Mouse (Mus musculus) embryonic facial prominence, embryonic 14.5 days (tissue): ENCODE measurements around the gene Ubac2. TPM values are rescaled to one million over a fixed set of nuclear protein-coding genes. Genes with fewer than 3 reads are reported as not detected.

Experiments used
- ATAC-seq: fragments of 200-750 bp; cut with Nextera tagmentation; 2 replicates; pipeline ENCODE4 v1.8.0; 2017; ENCODE audit warnings: low read depth, moderate number of reproducible peaks, moderate TSS enrichment
- DNase-seq: peaks from one replicate; pipeline ENCODE4 v3.0.0-alpha.2; 2015; ENCODE audit warnings: low spot score
- H3K27ac ChIP-seq: fragments of 300-500 bp; sonication (generic); replicated peaks from 2 replicates; pipeline ENCODE4 v1.5.1; 2014; ENCODE audit warnings: low read depth, mild to moderate bottlenecking, low read length, moderate library complexity
- H3K27me3 ChIP-seq: fragments of 300-500 bp; sonication (generic); replicated peaks from 2 replicates; pipeline ENCODE4 v1.6.1; 2014; ENCODE audit warnings: low read length; ENCODE audit not compliant: control insufficient read depth, insufficient read depth
- H3K36me3 ChIP-seq: fragments of 300-500 bp; sonication (generic); 2 replicates; pipeline ENCODE4 v1.6.1; 2014; ENCODE audit warnings: low read length, mixed read lengths; ENCODE audit not compliant: control insufficient read depth, insufficient read depth
- H3K4me1 ChIP-seq: fragments of 300-500 bp; sonication (generic); 2 replicates; pipeline ENCODE4 v1.6.1; 2014; ENCODE audit warnings: antibody characterized with exemption, low read length; ENCODE audit not compliant: control insufficient read depth, insufficient read depth
- H3K4me2 ChIP-seq: fragments of 300-500 bp; sonication (generic); 2 replicates; pipeline ENCODE4 v1.6.1; 2014; ENCODE audit warnings: low read depth, mild to moderate bottlenecking, low read length, moderate library complexity, mixed read lengths
- H3K4me3 ChIP-seq: fragments of 300-500 bp; sonication (generic); 2 replicates; pipeline ENCODE4 v1.5.1; 2014; ENCODE audit warnings: low read depth, mild to moderate bottlenecking, low read length
- H3K9ac ChIP-seq: fragments of 300-500 bp; sonication (generic); 2 replicates; pipeline ENCODE4 v1.6.1; 2014; ENCODE audit warnings: low read depth, mild to moderate bottlenecking, low read length, moderate library complexity, mixed read lengths
- H3K9me3 ChIP-seq: fragments of 300-500 bp; sonication (generic); 2 replicates; pipeline ENCODE4 v1.6.1; 2016; ENCODE audit warnings: low read length; ENCODE audit not compliant: control insufficient read depth
- WGBS: fragments of 180-500 bp; shearing (Covaris S2); extraction: QIAGEN DNeasy Blood & Tissue Kit; methylation state at CpG from one replicate; pipeline ENCODE4 v1.1.7; 2014; 5-methylcytosine and 5-hydroxymethylcytosine counted together
- polyA plus RNA-seq: library from polyadenylated mRNA; unstranded; fragments of >200 nt; fragmentation: Nextera tagmentation; extraction: Ambion mirVana; gene quantifications from 2 replicates; pipeline ENCODE4 v1.2.1, GENCODE M21; 2014

The Ubac2 gene
- polyA plus RNA-seq = 60.1 and 65.9 TPM in 2 replicates

GRCm38 (mm10) chr14:121878176-121878858 lies at the start of gene Ubac2:
Gene Ubac2, plus strand, starts transcription at chr14:121878620.
- ATAC-seq (peak; percentile 99), DNase-seq (peak; percentile 99)
- H3K4me2 ChIP-seq = peak within 1 kb of the TSS; percentile 76
- H3K4me1 ChIP-seq = 0 out of 2 replicates have a peak, but pooled peaks cover 3% of the 10 kb centered on the region
- no peaks in the 10 kb centered on the region for H3K27me3 ChIP-seq
- peak within 1 kb of the TSS; percentile 88 for H3K9ac ChIP-seq
- no peaks in the 10 kb centered on the region for H3K9me3 ChIP-seq
- H3K36me3 ChIP-seq = no peaks in the 10 kb centered on the region
- peak within 1 kb of the TSS; percentile 87 for H3K4me3 ChIP-seq
- under 1% methylated on average over 35 of the region's 61 CpGs for WGBS
- H3K27ac ChIP-seq = peak within 1 kb of the TSS; percentile 92

DNA sequence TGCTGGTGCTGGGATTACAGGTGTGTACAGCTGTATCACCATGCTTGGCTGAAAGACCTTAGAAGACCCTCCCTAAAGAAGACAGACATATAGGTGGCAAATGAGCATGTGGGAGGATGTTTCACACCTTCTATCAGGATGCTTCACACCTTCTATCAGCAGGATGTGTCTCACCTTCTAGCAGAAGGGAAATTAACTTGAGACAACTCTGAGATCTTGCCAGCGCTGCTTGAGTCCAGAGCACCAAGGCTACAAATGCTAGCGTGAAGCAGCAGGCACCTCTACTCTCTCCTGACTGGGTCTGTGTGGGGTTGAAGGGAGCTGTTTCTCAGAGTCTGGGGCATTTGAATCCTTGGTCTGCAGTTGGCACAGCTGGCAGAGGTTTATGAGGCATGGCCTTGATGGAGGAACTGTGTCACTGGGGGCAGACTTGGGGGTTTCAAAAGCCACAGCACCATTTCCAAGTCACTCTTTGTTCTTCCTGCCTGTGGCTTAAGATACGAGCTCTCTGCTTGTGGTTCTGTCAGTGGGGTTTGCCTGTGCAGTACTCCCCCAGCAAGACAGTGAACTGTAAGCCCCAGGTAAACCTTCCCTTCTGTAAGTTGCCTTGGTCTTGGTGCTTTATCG lies 48.5 kb upstream of the Ubac2 start:
- DNase-seq (no peak), ATAC-seq (no peak)
- no peaks in the 10 kb centered on the region for H3K27me3 ChIP-seq
- H3K27ac ChIP-seq = no peak overlapping the region
- H3K9me3 ChIP-seq = peaks cover 10% of the 10 kb centered on the region; the same call in 1 of the 2 replicates
- no peaks in the 10 kb centered on the region for H3K4me1 ChIP-seq
- no peak overlapping the region for H3K9ac ChIP-seq
- no peak overlapping the region for H3K4me3 ChIP-seq
- WGBS = 85% methylated on average over 4 of the region's 4 CpGs
- no peaks in the 10 kb centered on the region for H3K36me3 ChIP-seq
- no peak overlapping the region for H3K4me2 ChIP-seq

DNA sequence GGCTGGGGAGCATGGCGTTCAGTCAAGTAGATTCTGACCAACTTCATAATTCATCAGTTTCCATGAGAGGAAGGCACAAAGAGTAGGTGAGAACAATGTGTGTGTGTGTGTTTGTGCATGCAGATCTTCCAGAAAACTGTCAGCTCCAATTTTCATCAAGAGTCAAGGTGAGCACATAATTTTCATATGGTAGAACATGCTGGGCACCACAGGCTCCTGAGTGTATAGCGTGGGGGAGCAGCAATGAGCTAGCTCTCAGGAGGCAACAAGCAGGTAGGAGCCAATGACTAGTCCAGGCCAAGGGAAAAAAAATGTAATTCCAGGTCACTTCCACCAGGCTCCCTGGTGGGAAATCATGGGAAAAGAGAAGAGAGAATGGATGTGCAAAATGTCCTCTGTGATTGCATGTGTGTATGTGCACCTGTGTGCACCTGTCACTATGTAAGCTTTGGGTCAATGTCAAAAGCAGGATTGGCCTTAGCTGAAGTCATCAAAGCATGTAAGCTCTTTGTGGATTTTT lies 45.4 kb upstream of the Ubac2 start:
- H3K36me3 ChIP-seq = no peaks in the 10 kb centered on the region
- H3K27me3 ChIP-seq = no peaks in the 10 kb centered on the region
- no peak overlapping the region for H3K27ac ChIP-seq
- H3K4me1 ChIP-seq = no peaks in the 10 kb centered on the region
- no peak for DNase-seq
- no peak for ATAC-seq
- H3K9ac ChIP-seq = no peak overlapping the region
- H3K4me2 ChIP-seq = no peak overlapping the region
- WGBS = 78% methylated on average over 2 of the region's 2 CpGs
- H3K4me3 ChIP-seq = no peak overlapping the region
- H3K9me3 ChIP-seq = peaks cover 16% of the 10 kb centered on the region; the same call in 1 of the 2 replicates

- no peak overlapping the region for H3K27ac ChIP-seq
- no peaks in the 10 kb centered on the region for H3K36me3 ChIP-seq
- WGBS = 77% methylated on average over 4 of the region's 4 CpGs
- DNase-seq (no peak), ATAC-seq (no peak)
- H3K27me3 ChIP-seq = no peaks in the 10 kb centered on the region
- H3K4me1 ChIP-seq = no peaks in the 10 kb centered on the region
- H3K4me2 ChIP-seq = no peak overlapping the region
- H3K9ac ChIP-seq = no peak overlapping the region
- H3K4me3 ChIP-seq = no peak overlapping the region
- peaks cover 19% of the 10 kb centered on the region for H3K9me3 ChIP-seq
Measured at GRCm38 (mm10) chr14:121838161-121838560, 40.3 kb upstream of the Ubac2 start.

DNA sequence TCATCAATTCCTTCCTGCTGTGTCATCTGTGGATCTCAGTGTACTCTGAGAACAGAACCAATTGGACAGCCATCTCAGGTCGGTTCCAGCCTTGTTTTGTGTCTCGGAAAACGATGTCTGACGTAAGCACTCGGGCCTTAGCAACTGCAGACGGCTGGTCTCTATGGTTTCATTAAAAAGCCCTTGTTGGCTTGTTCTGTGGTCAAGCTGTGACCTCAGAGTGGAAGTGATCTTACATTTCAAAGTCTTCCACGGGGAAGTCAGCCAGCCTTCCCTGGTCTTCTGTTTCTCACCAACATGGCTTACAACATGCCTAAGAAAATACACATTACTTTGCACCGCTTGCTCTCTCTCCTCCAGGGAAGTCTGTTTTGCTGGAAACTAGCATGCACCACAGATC lies 38.2 kb upstream of the Ubac2 start:
- DNase-seq = no peak
- ATAC-seq = no peak
- no peaks in the 10 kb centered on the region for H3K36me3 ChIP-seq
- 78% methylated on average over 8 of the region's 8 CpGs for WGBS
- peaks cover 19% of the 10 kb centered on the region for H3K9me3 ChIP-seq
- H3K9ac ChIP-seq = no peak overlapping the region
- no peaks in the 10 kb centered on the region for H3K27me3 ChIP-seq
- H3K4me2 ChIP-seq = no peak overlapping the region
- no peaks in the 10 kb centered on the region for H3K4me1 ChIP-seq
- H3K4me3 ChIP-seq = no peak overlapping the region
- no peak overlapping the region for H3K27ac ChIP-seq

- peaks cover 1% of the 10 kb centered on the region; the same call in 1 of the 2 replicates for H3K9me3 ChIP-seq
- H3K4me3 ChIP-seq = no peak overlapping the region
- H3K4me2 ChIP-seq = no peak overlapping the region
- H3K27ac ChIP-seq = no peak overlapping the region
- H3K9ac ChIP-seq = no peak overlapping the region
- no peaks in the 10 kb centered on the region for H3K4me1 ChIP-seq
- 59% methylated on average over 8 of the region's 8 CpGs for WGBS
- H3K36me3 ChIP-seq = no peaks in the 10 kb centered on the region
- DNase-seq (no peak), ATAC-seq (no peak)
- no peaks in the 10 kb centered on the region for H3K27me3 ChIP-seq
Measured at GRCm38 (mm10) chr14:121844486-121844885, 33.9 kb upstream of the Ubac2 start.

- Histone ChIP-seq H3K27me3 (no peaks in the 10 kb centered on the region), H3K36me3 (no peaks in the 10 kb centered on the region), H3K27ac (no peak overlapping the region), H3K4me3 (no peak overlapping the region), H3K9me3 (no peaks in the 10 kb centered on the region), H3K9ac (no peak overlapping the region), H3K4me1 (no peaks in the 10 kb centered on the region), H3K4me2 (no peak overlapping the region)
- 93% methylated on average over 1 of the region's 1 CpGs for WGBS
- ATAC-seq (no peak), DNase-seq (no peak)
Measured at GRCm38 (mm10) chr14:121851231-121851630, 27.2 kb upstream of the Ubac2 start.

- H3K9ac ChIP-seq = no peak overlapping the region
- no peaks in the 10 kb centered on the region for H3K27me3 ChIP-seq
- H3K9me3 ChIP-seq = no peaks in the 10 kb centered on the region
- ATAC-seq (no peak), DNase-seq (no peak)
- no peak overlapping the region for H3K27ac ChIP-seq
- H3K4me3 ChIP-seq = no peak overlapping the region
- no peaks in the 10 kb centered on the region for H3K4me1 ChIP-seq
- WGBS = 83% methylated on average over 8 of the region's 8 CpGs
- no peak overlapping the region for H3K4me2 ChIP-seq
- no peaks in the 10 kb centered on the region for H3K36me3 ChIP-seq
Measured at GRCm38 (mm10) chr14:121852531-121852930, 25.9 kb upstream of the Ubac2 start.
